Mouse (Mus musculus) liver, adult 2 months (tissue): ENCODE measurements at regions not wholly inside any gene's neighbourhood (a gene's known extent, or its start where the extent isn't known, plus 50 kb on each side); places are given as distances from the start of the nearest gene placed in this dataset.

Source experiments
- DNase-seq: peaks from one replicate; pipeline ENCODE4 v3.0.0-alpha.2; 2011; ENCODE audit warnings: low read depth, low spot score; ENCODE audit errors: extremely low read depth
- H3K27ac ChIP-seq: fragments of 200-500 bp; replicated peaks from 2 replicates; pipeline ENCODE4 v1.5.1; 2012; ENCODE audit warnings: low read depth, mild to moderate bottlenecking, control low read depth, inconsistent platforms, low read length; ENCODE audit not compliant: insufficient read depth
- H3K27me3 ChIP-seq: fragments of 200-500 bp; 2 replicates; pipeline ENCODE4 v1.6.1; 2012; ENCODE audit warnings: mild to moderate bottlenecking, moderate library complexity, low read length, inconsistent platforms; ENCODE audit not compliant: control insufficient read depth, insufficient read depth
- H3K36me3 ChIP-seq: fragments of 200-500 bp; 2 replicates; pipeline ENCODE4 v1.6.1; 2012; ENCODE audit warnings: low read length, inconsistent platforms; ENCODE audit not compliant: control insufficient read depth, insufficient read depth
- H3K4me1 ChIP-seq: fragments of 200-500 bp; 2 replicates; pipeline ENCODE4 v1.6.1; 2011; ENCODE audit warnings: low read length; ENCODE audit not compliant: control insufficient read depth, insufficient read depth
- H3K4me3 ChIP-seq: fragments of 200-500 bp; 2 replicates; pipeline ENCODE4 v1.5.1; 2011; ENCODE audit warnings: low read depth, mild to moderate bottlenecking, control low read depth, low read length, moderate library complexity; ENCODE audit not compliant: insufficient read depth
- H3K79me2 ChIP-seq: fragments of 200-500 bp; 2 replicates; pipeline ENCODE4 v1.6.1; 2012; ENCODE audit warnings: inconsistent platforms, mild to moderate bottlenecking, low read length, moderate library complexity; ENCODE audit not compliant: control insufficient read depth, insufficient read depth
- H3K9ac ChIP-seq: fragments of 200-500 bp; 2 replicates; pipeline ENCODE4 v1.6.1; 2012; ENCODE audit warnings: low read depth, mild to moderate bottlenecking, control low read depth, inconsistent platforms, low read length
- CTCF ChIP-seq: fragments of 200-500 bp; IDR thresholded peaks from 2 replicates; pipeline ENCODE4 v1.5.1; 2011; ENCODE audit warnings: low read depth, low read length, control low read depth
- POLR2A ChIP-seq: fragments of 200-500 bp; IDR thresholded peaks from 2 replicates; pipeline ENCODE4 v1.6.1; 2011; ENCODE audit warnings: low read length, control low read depth; ENCODE audit not compliant: insufficient read depth; ENCODE audit errors: extremely low read depth
- WGBS: fragments of 180-500 bp; shearing (Covaris S2); methylation state at CpG from one replicate; pipeline ENCODE4 v1.1.7; 2018; 5-methylcytosine and 5-hydroxymethylcytosine counted together

DNA sequence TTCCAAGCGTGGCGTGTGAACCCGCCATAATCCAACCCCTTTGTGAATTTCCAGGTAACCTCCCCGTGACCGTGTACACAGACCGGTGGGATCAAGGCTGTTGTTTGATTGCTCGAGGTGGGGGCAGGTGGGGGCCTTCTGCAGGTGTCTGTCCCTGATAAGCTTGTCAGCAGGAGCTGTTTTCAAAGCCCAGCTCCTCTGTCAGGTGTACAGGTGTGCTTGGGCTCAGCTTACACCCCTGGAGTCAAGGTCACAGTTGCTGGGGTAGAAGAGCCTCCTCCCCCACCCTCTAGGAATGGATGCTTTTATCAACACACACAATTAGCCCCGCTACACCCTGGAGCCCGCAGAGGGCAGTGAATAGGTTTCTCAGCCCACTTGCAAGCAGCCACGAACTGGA lies 341.6 kb downstream of the Cd83 start:
- H3K79me2 ChIP-seq, result no peaks in the 10 kb centered on the region
- no peak for DNase-seq
- TF ChIP-seq POLR2A (no peak), CTCF (no peak)
- no peaks in the 10 kb centered on the region for H3K36me3 ChIP-seq
- no peak overlapping the region for H3K27ac ChIP-seq
- 41% methylated on average over 10 of the region's 10 CpGs for WGBS
- no peak overlapping the region for H3K9ac ChIP-seq
- no peaks in the 10 kb centered on the region for H3K27me3 ChIP-seq
- no peaks in the 10 kb centered on the region for H3K4me1 ChIP-seq
- no peak overlapping the region for H3K4me3 ChIP-seq

DNA sequence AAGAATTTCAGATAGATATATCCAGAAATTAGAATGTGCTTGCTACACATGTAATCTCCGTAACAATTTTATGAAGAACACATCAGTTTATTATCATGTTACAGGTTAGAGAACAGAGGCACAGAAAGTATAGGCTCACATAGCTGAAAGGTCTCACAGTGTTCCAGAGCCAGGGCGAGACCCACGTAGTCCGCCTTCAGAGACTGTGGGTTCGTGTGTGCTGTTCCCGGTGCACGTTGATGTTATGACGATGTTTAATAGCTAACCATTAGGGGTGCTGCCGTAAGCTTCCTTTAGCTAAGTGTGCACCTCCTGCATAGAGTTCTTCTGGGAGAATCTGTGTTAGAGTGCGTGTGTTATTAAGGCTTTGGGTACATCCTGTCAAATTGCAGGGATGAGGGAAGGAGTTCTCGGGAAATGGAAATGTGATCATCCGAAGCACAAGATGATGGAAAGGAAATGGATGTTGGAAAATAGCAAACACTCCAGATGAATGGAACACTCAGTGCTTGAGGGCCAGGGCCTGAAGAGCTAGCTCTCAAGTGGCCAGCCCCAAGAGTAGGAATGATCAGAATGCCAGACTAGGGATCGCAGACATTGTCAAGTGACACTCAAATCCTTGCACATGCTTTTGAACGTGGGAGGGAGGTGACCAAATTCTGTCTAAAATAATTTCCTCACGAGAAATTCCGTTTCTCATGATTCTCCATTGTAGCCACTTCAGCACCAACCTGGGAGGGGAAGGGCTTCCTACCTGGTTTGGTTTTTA lies 344.1 kb downstream of the Cd83 start:
- no peak for TF ChIP-seq POLR2A
- 94% methylated on average over 16 of the region's 16 CpGs for WGBS

DNA sequence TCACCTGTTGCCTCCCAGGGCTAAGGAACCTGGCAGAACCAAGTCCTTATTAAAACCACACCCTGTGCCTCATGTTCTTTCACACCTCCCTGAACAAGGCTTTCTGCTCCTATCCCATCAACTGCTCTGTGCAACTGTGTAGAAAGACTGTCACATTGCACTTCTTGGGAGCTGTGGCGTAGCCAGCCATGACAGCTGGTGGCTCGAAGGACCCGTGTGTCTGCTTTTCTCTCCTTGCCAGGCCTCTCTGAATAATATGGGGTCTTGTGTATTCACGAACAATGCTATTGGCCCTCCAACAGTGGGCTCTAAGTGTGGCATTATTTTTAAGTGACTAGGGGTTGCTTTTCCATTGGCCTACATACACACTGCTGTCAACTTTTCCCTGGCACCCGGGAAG lies 347.3 kb downstream of the Cd83 start:
- no peak for TF ChIP-seq CTCF
- no peak for TF ChIP-seq POLR2A
- H3K27me3 ChIP-seq, result no peaks in the 10 kb centered on the region
- no peaks in the 10 kb centered on the region for H3K36me3 ChIP-seq
- no peak overlapping the region for H3K9ac ChIP-seq
- H3K79me2 ChIP-seq, result no peaks in the 10 kb centered on the region
- no peak for DNase-seq
- H3K4me3 ChIP-seq, result no peak overlapping the region
- H3K27ac ChIP-seq, result no peak overlapping the region
- WGBS, result 95% methylated on average over 5 of the region's 5 CpGs
- no peaks in the 10 kb centered on the region for H3K4me1 ChIP-seq

More for the DNA sequence above, 344.1 kb downstream of the Cd83 start:
- Histone ChIP-seq H3K36me3 (no peaks in the 10 kb centered on the region), H3K27me3 (no peaks in the 10 kb centered on the region), H3K27ac (no peak overlapping the region), H3K4me3 (no peak overlapping the region), H3K4me1 (no peaks in the 10 kb centered on the region), H3K9ac (no peak overlapping the region), H3K79me2 (no peaks in the 10 kb centered on the region)
- no peak for DNase-seq

DNA sequence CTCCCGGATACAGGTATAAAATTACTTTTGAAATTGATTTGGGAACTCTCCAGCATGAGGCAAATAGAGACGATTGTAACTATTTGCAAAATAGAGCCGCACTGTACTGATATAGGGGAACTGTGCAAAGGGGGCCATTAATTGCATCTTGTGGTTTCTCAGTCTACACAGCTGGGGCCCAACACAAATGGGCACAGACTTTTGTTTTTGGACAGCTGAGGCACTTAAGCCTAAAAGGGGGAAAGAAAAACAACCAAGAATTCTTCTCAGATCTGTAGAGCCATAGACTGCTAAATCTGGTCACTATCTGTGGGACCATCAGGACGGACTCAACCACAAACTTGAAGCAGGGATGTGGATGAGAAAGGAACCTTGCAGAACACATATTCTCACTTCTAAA lies 347.9 kb downstream of the Cd83 start:
- Histone ChIP-seq H3K9ac (no peak overlapping the region), H3K27me3 (no peaks in the 10 kb centered on the region), H3K79me2 (no peaks in the 10 kb centered on the region), H3K36me3 (no peaks in the 10 kb centered on the region), H3K4me1 (no peaks in the 10 kb centered on the region), H3K27ac (no peak overlapping the region), H3K4me3 (no peak overlapping the region)
- no peak for TF ChIP-seq CTCF
- TF ChIP-seq POLR2A, result no peak
- DNase-seq, result no peak
- WGBS, result 93% methylated on average over 4 of the region's 4 CpGs

GRCm38 (mm10) chr13:44133436-44133835 lies 348.9 kb downstream of the Cd83 start:
- no peaks in the 10 kb centered on the region for H3K27me3 ChIP-seq
- no peak overlapping the region for H3K27ac ChIP-seq
- no peaks in the 10 kb centered on the region for H3K36me3 ChIP-seq
- H3K4me3 ChIP-seq, result no peak overlapping the region
- DNase-seq, result no peak
- 92% methylated on average over 9 of the region's 9 CpGs for WGBS
- no peak overlapping the region for H3K9ac ChIP-seq
- no peaks in the 10 kb centered on the region for H3K4me1 ChIP-seq
- no peak for TF ChIP-seq POLR2A
- H3K79me2 ChIP-seq, result no peaks in the 10 kb centered on the region

- DNase-seq, result no peak
- Histone ChIP-seq H3K4me3 (no peak overlapping the region), H3K4me1 (no peaks in the 10 kb centered on the region), H3K27me3 (no peaks in the 10 kb centered on the region), H3K36me3 (no peaks in the 10 kb centered on the region), H3K27ac (no peak overlapping the region), H3K9ac (no peak overlapping the region), H3K79me2 (no peaks in the 10 kb centered on the region)
- WGBS, result 76% methylated on average over 5 of the region's 5 CpGs
- TF ChIP-seq POLR2A, result no peak
- TF ChIP-seq CTCF, result no peak
These were observed 356.6 kb downstream of the Cd83 start for GRCm38 (mm10) chr13:44141181-44141580.
